18 mouse cellular contexts compared by ENCODE assay signal in the genomic region with DNA sequence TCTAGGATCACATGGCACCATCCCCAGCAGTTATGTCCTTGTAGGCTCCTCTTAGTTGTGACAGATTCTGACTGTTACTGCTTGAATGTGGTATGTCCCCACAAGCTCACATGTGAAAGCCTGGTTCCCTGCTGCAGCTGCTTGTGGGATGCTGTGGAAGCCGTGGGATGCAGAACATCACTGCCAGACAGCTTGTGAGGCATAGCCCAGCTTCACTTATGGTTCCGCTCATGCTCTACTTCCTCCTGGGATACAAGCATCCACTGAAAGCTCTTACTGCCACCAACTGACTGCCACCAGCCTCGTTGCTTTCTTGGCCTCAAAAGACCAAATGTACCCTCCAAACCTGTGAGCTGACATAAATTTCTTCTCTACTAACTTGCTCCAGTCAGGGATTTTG.
DNase-seq lines count a peak whose midpoint lies in the region; TF ChIP-seq lines count a peak whose summit lies in the region.
"Had no signal": no experiment of that assay in that cellular context is flagged by ENCODE, and none has a peak within 500 bp of the region (broad histone marks: within the 10 kb centered on the region; RNA-seq: fewer than 3 reads in every experiment).

No protein-coding gene starts in this region.

- no peak for TF ChIP-seq CTCF in heart, adult 2 months (IDR thresholded peaks at IDR 0.05)

- H3K27ac ChIP-seq in heart, adult 2 months, result peak overlapping the region; percentile 68
- H3K27ac ChIP-seq: embryonic facial prominence, embryonic 15.5 days; forebrain, embryonic 15.5 days; hindbrain, embryonic 15.5 days had no signal

- no peak overlapping the region for H3K4me3 ChIP-seq in heart, adult 2 months
- H3K4me3 ChIP-seq: embryonic facial prominence, embryonic 15.5 days; forebrain, embryonic 15.5 days; hindbrain, embryonic 15.5 days had no signal

- H3K36me3 ChIP-seq in heart, adult 2 months (ENCODE audit: control insufficient read depth, insufficient read depth, low read length), result no peaks in the 10 kb centered on the region
- H3K36me3 ChIP-seq: embryonic facial prominence, embryonic 15.5 days; forebrain, embryonic 15.5 days; G1E; hindbrain, embryonic 15.5 days had no signal

- TF ChIP-seq POLR2A in heart, adult 2 months (IDR thresholded peaks at IDR 0.05; ENCODE audit: insufficient read depth, low read depth, low read length), result no peak

- no peaks in the 10 kb centered on the region for H3K27me3 ChIP-seq in heart, adult 2 months (ENCODE audit: control insufficient read depth, insufficient read depth, low read length)
- H3K27me3 ChIP-seq: embryonic facial prominence, embryonic 15.5 days; forebrain, embryonic 15.5 days; hindbrain, embryonic 15.5 days had no signal

- no peaks in the 10 kb centered on the region for H3K79me2 ChIP-seq in heart, adult 2 months (replicated peaks; ENCODE audit: control insufficient read depth, insufficient read depth, low read length)

- intact Hi-C loops in heart, adult 2 months (cut with DNase I), result no loop called here
- intact Hi-C loops in heart, postnatal 25 days (cut with DNase I), result no loop called here

- WGBS in heart, adult 2 months, result 94% methylated on average over 3 of the region's 3 CpGs

- H3K9ac ChIP-seq in heart, adult 2 months (ENCODE audit: low read depth, low read length), result no peak overlapping the region
- H3K9ac ChIP-seq: embryonic facial prominence, embryonic 15.5 days; forebrain, embryonic 15.5 days; hindbrain, embryonic 15.5 days had no signal

- H3K4me1 ChIP-seq in heart, adult 2 months (ENCODE audit: control insufficient read depth, insufficient read depth, low read length), result peaks cover 5% of the 10 kb centered on the region
- H3K4me1 ChIP-seq: hindbrain, embryonic 15.5 days had no signal

- TF ChIP-seq EP300 in heart, adult 2 months (IDR thresholded peaks at IDR 0.05; ENCODE audit: insufficient read depth, low read depth, low read length), result no peak

- DNase-seq in adrenal gland, adult (ENCODE audit: inconsistent age in 2 of 2, low spot score in 1 of 2), result peak; percentile 16 to 44
- no peak for DNase-seq in adrenal gland, postnatal 4 days (ENCODE audit: low spot score in 2 of 2)
- DNase-seq in heart, adult 2 months, result no peak
- DNase-seq in heart, postnatal 25 days (ENCODE audit: low spot score), result no peak
- peak; percentile 40 for DNase-seq in right cerebral cortex, adult 18-20 months
- no peak for DNase-seq in right cerebral cortex, postnatal 4 days
- DNase-seq in kidney, postnatal 25 days, result no peak
- DNase-seq: adrenal gland, postnatal 10 days; B cell, adult 2 months; cerebellum, adult 2 months; cerebellum, postnatal 10 days; embryo, embryonic 11 days; gastrocnemius, postnatal 25 days; heart, postnatal 36 days had no signal

Comparison
In these comparisons a context has a peak if more than half of its experiments do, and no peak if none do; other contexts are left out.
1. DNase-seq: peak in adrenal gland, adult (2 of 2) and right cerebral cortex, adult 18-20 months (single experiment); none in adrenal gland, postnatal 4 days (0 of 2), heart, adult 2 months (0 of 2), heart, postnatal 25 days (single experiment), right cerebral cortex, postnatal 4 days (single experiment) and kidney, postnatal 25 days (0 of 2).